Mouse (Mus musculus): ENCODE results near the gene Prkab1. TPM values are rescaled to one million over a fixed set of nuclear protein-coding genes. Genes with fewer than 3 reads are reported as not detected.

The Prkab1 gene
- polyA plus RNA-seq, 1 experiment from 2014 or later = 71.1 TPM

DNA sequence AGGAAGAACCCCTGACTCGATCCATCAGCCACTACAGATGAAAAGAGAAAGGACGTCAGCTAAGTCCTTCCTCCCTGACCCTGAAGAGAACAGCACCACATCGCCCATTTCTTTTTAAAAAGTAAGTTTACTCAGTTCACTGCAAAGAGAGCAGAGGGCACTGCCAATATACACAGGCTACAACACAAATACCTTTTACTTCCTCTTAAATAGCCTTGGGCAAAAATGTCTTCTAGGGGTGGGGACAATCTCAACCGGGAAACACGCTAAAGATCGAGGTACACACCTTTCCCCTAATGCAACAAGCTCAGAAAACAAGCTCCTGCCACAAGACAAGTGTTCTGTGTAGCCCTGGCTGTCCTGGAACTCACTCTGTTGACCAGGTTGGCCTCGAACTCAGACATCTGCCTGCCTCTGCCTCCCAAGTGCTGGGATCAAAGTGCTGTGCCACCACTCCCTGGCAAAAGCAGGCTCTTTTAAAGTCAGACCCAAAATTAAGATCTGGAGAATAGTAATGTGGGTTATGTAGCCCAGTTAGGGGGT lies 1.6 kb downstream of the Prkab1 start:
- 57% methylated on average over 7 of the region's 7 CpGs for WGBS
- H3K36me3 ChIP-seq (ENCODE audit: control insufficient read depth, insufficient read depth, low read length) = peaks cover 13% of the 10 kb centered on the region
- H3K27me3 ChIP-seq (ENCODE audit: control insufficient read depth, insufficient read depth, low read length) = no peaks in the 10 kb centered on the region
- peaks cover 10% of the 10 kb centered on the region; the same call in 1 of the 2 replicates for H3K4me1 ChIP-seq (ENCODE audit: control insufficient read depth, insufficient read depth, low read length)
- ATAC-seq (ENCODE audit: insufficient read depth, low FRiP score) = peak; percentile 6; the same call in 1 of the 2 replicates
- peak overlapping the region; percentile 76 for H3K4me2 ChIP-seq (ENCODE audit: low read depth, low read length)
- H3K9ac ChIP-seq (ENCODE audit: low read length) = peak overlapping the region; percentile 83
- H3K4me3 ChIP-seq (replicated peaks; ENCODE audit: low read length) = peak overlapping the region; percentile 62
- H3K27ac ChIP-seq (ENCODE audit: low read length) = peak overlapping the region; percentile 81
- H3K9me3 ChIP-seq (replicated peaks; ENCODE audit: control insufficient read depth, low read length) = no peaks in the 10 kb centered on the region

DNA sequence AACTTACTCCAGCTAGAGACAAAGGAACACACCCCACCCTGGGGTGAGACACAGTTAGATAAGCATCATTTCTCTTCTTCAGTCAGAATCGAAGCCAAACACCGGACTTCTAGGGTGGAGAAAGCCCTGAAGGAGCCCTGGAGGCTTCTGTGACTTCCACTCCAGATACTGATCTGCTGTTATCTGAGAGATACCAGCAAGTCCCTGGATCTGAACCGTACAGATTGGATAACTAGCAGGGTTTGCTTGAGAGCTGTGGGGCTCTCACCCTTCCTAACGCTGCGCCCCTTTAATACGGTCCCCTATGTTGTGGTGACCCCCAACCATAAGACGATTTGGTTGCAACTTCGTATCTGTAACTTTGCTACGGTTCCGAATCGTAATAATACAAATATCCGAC lies 2.2 kb downstream of the Prkab1 start:
- WGBS = 90% methylated on average over 12 of the region's 12 CpGs
- Histone ChIP-seq H3K4me3 (replicated peaks; ENCODE audit: low read length) (peak overlapping the region; percentile 62), H3K9me3 (replicated peaks; ENCODE audit: control insufficient read depth, low read length) (no peaks in the 10 kb centered on the region), H3K27ac (ENCODE audit: low read length) (peak overlapping the region; percentile 81), H3K4me1 (ENCODE audit: control insufficient read depth, insufficient read depth, low read length) (peaks cover 10% of the 10 kb centered on the region; the same call in 1 of the 2 replicates), H3K4me2 (ENCODE audit: low read depth, low read length) (peak overlapping the region; percentile 76), H3K9ac (ENCODE audit: low read length) (peak overlapping the region; percentile 27), H3K36me3 (ENCODE audit: control insufficient read depth, insufficient read depth, low read length) (peaks cover 19% of the 10 kb centered on the region), H3K27me3 (ENCODE audit: control insufficient read depth, insufficient read depth, low read length) (no peaks in the 10 kb centered on the region)
- ATAC-seq (ENCODE audit: insufficient read depth, low FRiP score) = no peak

- Histone ChIP-seq H3K36me3 (ENCODE audit: control insufficient read depth, insufficient read depth, low read length) (peaks cover 24% of the 10 kb centered on the region), H3K4me1 (ENCODE audit: control insufficient read depth, insufficient read depth, low read length) (peaks cover 10% of the 10 kb centered on the region; the same call in 1 of the 2 replicates), H3K27me3 (ENCODE audit: control insufficient read depth, insufficient read depth, low read length) (no peaks in the 10 kb centered on the region), H3K4me2 (ENCODE audit: low read depth, low read length) (peak overlapping the region; percentile 76; the same call in 1 of the 2 replicates), H3K9me3 (replicated peaks; ENCODE audit: control insufficient read depth, low read length) (no peaks in the 10 kb centered on the region), H3K27ac (ENCODE audit: low read length) (no peak overlapping the region), H3K4me3 (replicated peaks; ENCODE audit: low read length) (no peak overlapping the region), H3K9ac (ENCODE audit: low read length) (no peak overlapping the region)
- 88% methylated on average over 14 of the region's 14 CpGs for WGBS
- no peak for ATAC-seq (ENCODE audit: insufficient read depth, low FRiP score)
Observed at GRCm38 (mm10) chr5:116021552-116021951, 2.8 kb downstream of the Prkab1 start.

- Histone ChIP-seq H3K4me3 (replicated peaks; ENCODE audit: low read length) (no peak overlapping the region), H3K9me3 (replicated peaks; ENCODE audit: control insufficient read depth, low read length) (no peaks in the 10 kb centered on the region), H3K9ac (ENCODE audit: low read length) (peak overlapping the region; percentile 19; the same call in 1 of the 2 replicates), H3K36me3 (ENCODE audit: control insufficient read depth, insufficient read depth, low read length) (peaks cover 35% of the 10 kb centered on the region), H3K4me1 (ENCODE audit: control insufficient read depth, insufficient read depth, low read length) (peaks cover 10% of the 10 kb centered on the region; the same call in 1 of the 2 replicates), H3K27ac (ENCODE audit: low read length) (peak overlapping the region; percentile 43; the same call in 1 of the 2 replicates), H3K4me2 (ENCODE audit: low read depth, low read length) (no peak overlapping the region), H3K27me3 (ENCODE audit: control insufficient read depth, insufficient read depth, low read length) (no peaks in the 10 kb centered on the region)
- no peak for ATAC-seq (ENCODE audit: insufficient read depth, low FRiP score)
- WGBS = 63% methylated on average over 11 of the region's 11 CpGs
Observed at GRCm38 (mm10) chr5:116019371-116019770, 4.9 kb downstream of the Prkab1 start.

- peak overlapping the region; percentile 43; the same call in 1 of the 2 replicates for H3K27ac ChIP-seq (ENCODE audit: low read length)
- H3K4me2 ChIP-seq (ENCODE audit: low read depth, low read length) = no peak overlapping the region
- no peak for ATAC-seq (ENCODE audit: insufficient read depth, low FRiP score)
- no peaks in the 10 kb centered on the region for H3K27me3 ChIP-seq (ENCODE audit: control insufficient read depth, insufficient read depth, low read length)
- H3K9ac ChIP-seq (ENCODE audit: low read length) = no peak overlapping the region
- WGBS = 72% methylated on average over 6 of the region's 6 CpGs
- peaks cover 10% of the 10 kb centered on the region; the same call in 1 of the 2 replicates for H3K4me1 ChIP-seq (ENCODE audit: control insufficient read depth, insufficient read depth, low read length)
- H3K36me3 ChIP-seq (ENCODE audit: control insufficient read depth, insufficient read depth, low read length) = peaks cover 41% of the 10 kb centered on the region
- no peak overlapping the region for H3K4me3 ChIP-seq (replicated peaks; ENCODE audit: low read length)
- no peaks in the 10 kb centered on the region for H3K9me3 ChIP-seq (replicated peaks; ENCODE audit: control insufficient read depth, low read length)
Observed at GRCm38 (mm10) chr5:116018784-116019183, 5.5 kb downstream of the Prkab1 start.

DNA sequence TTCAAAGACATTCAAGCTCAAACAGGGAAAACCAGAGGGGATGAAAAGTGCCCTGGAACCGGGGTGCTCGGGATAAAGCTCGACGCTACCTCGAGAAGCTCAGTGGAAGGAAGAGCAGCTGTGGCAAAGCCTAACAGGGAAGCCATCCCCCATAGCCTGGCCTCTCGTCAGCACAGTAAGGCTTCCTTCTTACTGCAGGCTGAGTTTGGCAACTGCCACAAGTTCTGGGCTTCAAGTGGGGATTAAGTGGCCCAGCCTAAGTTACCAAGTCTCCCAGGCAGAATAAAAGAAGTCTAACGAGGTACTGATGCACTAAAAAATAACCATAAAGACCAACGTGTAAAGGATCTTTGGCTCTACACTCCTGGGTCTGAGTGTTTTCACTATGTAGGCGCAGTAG lies 6.1 kb downstream of the Prkab1 start:
- ATAC-seq (ENCODE audit: insufficient read depth, low FRiP score) = no peak
- Histone ChIP-seq H3K4me3 (replicated peaks; ENCODE audit: low read length) (no peak overlapping the region), H3K27ac (ENCODE audit: low read length) (no peak overlapping the region), H3K4me2 (ENCODE audit: low read depth, low read length) (no peak overlapping the region), H3K9me3 (replicated peaks; ENCODE audit: control insufficient read depth, low read length) (no peaks in the 10 kb centered on the region), H3K4me1 (ENCODE audit: control insufficient read depth, insufficient read depth, low read length) (peaks cover 7% of the 10 kb centered on the region; the same call in 1 of the 2 replicates), H3K9ac (ENCODE audit: low read length) (no peak overlapping the region), H3K27me3 (ENCODE audit: control insufficient read depth, insufficient read depth, low read length) (no peaks in the 10 kb centered on the region), H3K36me3 (ENCODE audit: control insufficient read depth, insufficient read depth, low read length) (peaks cover 44% of the 10 kb centered on the region)
- 94% methylated on average over 9 of the region's 9 CpGs for WGBS

DNA sequence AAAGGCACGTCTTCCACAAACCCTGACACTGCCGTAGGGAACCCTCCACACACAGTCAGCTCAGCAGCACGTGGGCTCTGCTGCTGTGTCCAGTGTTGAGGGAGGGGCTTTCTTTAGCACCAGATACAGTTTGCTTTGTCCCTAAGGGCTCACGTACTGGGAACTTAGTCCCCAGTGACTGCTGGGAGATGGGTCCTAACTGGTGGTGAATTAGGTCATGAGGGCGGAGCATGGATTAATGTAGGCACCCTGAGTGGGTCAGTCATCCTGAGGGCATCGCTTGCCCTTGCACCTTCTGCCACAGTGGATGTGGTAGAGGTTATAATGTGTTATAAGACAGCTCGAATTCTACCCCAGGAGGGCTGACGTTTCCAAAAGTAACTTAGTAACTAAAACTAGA lies 6.9 kb downstream of the Prkab1 start:
- H3K27ac ChIP-seq (ENCODE audit: low read length) = no peak overlapping the region
- ATAC-seq (ENCODE audit: insufficient read depth, low FRiP score) = no peak
- WGBS = 94% methylated on average over 8 of the region's 8 CpGs
- no peaks in the 10 kb centered on the region for H3K9me3 ChIP-seq (replicated peaks; ENCODE audit: control insufficient read depth, low read length)
- H3K9ac ChIP-seq (ENCODE audit: low read length) = no peak overlapping the region
- no peak overlapping the region for H3K4me3 ChIP-seq (replicated peaks; ENCODE audit: low read length)
- peaks cover 47% of the 10 kb centered on the region for H3K36me3 ChIP-seq (ENCODE audit: control insufficient read depth, insufficient read depth, low read length)
- H3K4me1 ChIP-seq (ENCODE audit: control insufficient read depth, insufficient read depth, low read length) = 0 out of 2 replicates have a peak, but pooled peaks cover 3% of the 10 kb centered on the region
- no peak overlapping the region for H3K4me2 ChIP-seq (ENCODE audit: low read depth, low read length)
- H3K27me3 ChIP-seq (ENCODE audit: control insufficient read depth, insufficient read depth, low read length) = no peaks in the 10 kb centered on the region

DNA sequence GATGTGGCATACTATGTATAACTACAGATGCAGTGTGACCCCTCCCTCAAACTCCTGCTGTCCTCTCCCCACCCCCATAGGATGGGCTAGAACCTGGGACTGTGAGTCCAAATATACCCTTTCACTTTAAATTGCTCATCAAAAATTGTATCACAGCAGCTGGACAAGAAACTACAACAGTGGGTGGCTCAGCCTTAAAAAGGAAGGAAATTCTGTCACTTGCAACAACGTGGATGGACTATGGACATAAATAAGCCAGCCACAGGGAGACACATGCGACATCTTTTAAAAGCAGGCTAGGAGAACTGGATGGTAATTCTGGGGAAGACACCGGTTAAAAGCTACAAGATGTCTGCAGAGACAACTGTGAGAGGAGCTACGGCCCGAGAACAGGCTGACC lies 7.8 kb downstream of the Prkab1 start:
- WGBS = 92% methylated on average over 5 of the region's 5 CpGs
- peaks cover 47% of the 10 kb centered on the region for H3K36me3 ChIP-seq (ENCODE audit: control insufficient read depth, insufficient read depth, low read length)
- no peaks in the 10 kb centered on the region for H3K27me3 ChIP-seq (ENCODE audit: control insufficient read depth, insufficient read depth, low read length)
- H3K9ac ChIP-seq (ENCODE audit: low read length) = no peak overlapping the region
- no peak overlapping the region for H3K27ac ChIP-seq (ENCODE audit: low read length)
- H3K4me3 ChIP-seq (replicated peaks; ENCODE audit: low read length) = no peak overlapping the region
- ATAC-seq (ENCODE audit: insufficient read depth, low FRiP score) = no peak
- no peak overlapping the region for H3K4me2 ChIP-seq (ENCODE audit: low read depth, low read length)
- H3K4me1 ChIP-seq (ENCODE audit: control insufficient read depth, insufficient read depth, low read length) = 0 out of 2 replicates have a peak, but pooled peaks cover 3% of the 10 kb centered on the region
- no peaks in the 10 kb centered on the region for H3K9me3 ChIP-seq (replicated peaks; ENCODE audit: control insufficient read depth, low read length)

DNA sequence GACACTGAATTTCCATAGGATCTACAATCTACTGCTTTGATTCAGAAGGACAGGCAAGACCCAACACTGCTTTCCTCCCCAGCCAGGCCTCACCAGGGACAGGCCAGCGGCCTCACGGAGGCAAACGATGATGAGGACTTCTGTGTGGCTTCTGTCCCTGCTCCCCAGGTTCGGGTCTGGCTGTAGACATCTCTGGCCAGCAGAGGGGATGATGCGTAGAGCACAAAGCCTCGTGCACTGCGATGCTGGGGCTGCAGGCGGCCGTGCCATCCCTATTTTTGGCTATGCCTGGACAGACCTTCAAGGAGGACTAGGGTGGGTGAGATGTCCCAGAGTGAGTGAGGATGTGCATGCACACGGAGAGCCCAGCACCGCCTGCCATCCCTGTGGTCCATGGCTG lies 10.1 kb downstream of the Prkab1 start:
- H3K9me3 ChIP-seq (replicated peaks; ENCODE audit: control insufficient read depth, low read length) = no peaks in the 10 kb centered on the region
- H3K27me3 ChIP-seq (ENCODE audit: control insufficient read depth, insufficient read depth, low read length) = no peaks in the 10 kb centered on the region
- no peak overlapping the region for H3K9ac ChIP-seq (ENCODE audit: low read length)
- no peak overlapping the region for H3K27ac ChIP-seq (ENCODE audit: low read length)
- no peak for ATAC-seq (ENCODE audit: insufficient read depth, low FRiP score)
- H3K4me2 ChIP-seq (ENCODE audit: low read depth, low read length) = no peak overlapping the region
- H3K4me3 ChIP-seq (replicated peaks; ENCODE audit: low read length) = no peak overlapping the region
- 90% methylated on average over 11 of the region's 11 CpGs for WGBS
- H3K36me3 ChIP-seq (ENCODE audit: control insufficient read depth, insufficient read depth, low read length) = peaks cover 41% of the 10 kb centered on the region
- H3K4me1 ChIP-seq (ENCODE audit: control insufficient read depth, insufficient read depth, low read length) = 0 out of 2 replicates have a peak, but pooled peaks cover 3% of the 10 kb centered on the region
